Mouse (Mus musculus) CD4-positive, CD25-positive, alpha-beta regulatory T cell, adult 4 months (primary cell): ENCODE data around the gene Btbd9. TPM values are rescaled to one million over a fixed set of nuclear protein-coding genes. Genes with fewer than 3 reads are reported as not detected.

Experiments used
- ATAC-seq: one replicate; pipeline ENCODE4 v1.8.0; 2017
- polyA plus RNA-seq, 2 experiments: library from polyadenylated mRNA; unstranded; fragments of 100-300 nt; shearing (Covaris generic); gene quantifications; one replicate each; pipeline ENCODE4 v1.2.1; 2017

Btbd9 gene
- polyA plus RNA-seq, 2 experiments from 2014 or later, result 58.9 to 82.9 TPM

DNA sequence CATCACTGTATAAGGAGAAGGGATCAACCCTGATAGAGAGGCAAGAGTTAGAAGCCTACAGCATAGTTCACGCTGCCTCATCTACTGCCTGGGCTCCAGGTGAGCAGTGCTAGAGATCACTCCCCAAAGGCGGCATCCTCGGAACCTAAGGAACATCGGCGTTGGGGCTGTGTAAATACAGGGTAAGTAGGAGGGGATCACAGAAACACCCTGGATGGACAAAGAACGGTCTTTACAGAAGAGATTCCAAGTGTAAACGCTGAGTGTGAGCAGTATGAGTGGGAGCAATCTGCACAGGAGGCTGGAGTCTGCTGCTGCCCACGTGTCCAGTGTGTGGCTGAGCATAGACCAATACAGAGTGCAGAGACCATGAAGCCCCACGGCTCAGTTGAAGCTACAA is 190.0 kb downstream of the Btbd9 start:
- no peak for ATAC-seq

DNA sequence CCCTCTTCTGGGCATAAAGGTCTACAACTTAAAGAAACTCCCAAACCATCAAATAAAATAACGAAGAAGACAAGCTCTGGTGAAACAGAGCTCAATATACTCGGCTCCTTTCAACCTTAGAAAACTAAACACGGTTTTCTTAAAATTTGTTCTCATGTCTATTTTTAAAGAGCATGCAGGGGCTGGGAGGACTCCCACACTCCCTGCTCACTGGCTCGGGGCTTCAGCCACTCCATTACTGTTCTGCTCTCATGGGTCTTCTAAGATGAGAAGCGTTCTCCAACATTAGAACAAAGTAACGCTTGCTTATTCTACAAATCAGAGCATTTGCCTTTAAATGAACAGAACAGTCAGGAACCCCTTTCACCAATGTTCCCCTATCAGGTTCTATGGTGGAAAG is 192.6 kb downstream of the Btbd9 start:
- ATAC-seq, result no peak

DNA sequence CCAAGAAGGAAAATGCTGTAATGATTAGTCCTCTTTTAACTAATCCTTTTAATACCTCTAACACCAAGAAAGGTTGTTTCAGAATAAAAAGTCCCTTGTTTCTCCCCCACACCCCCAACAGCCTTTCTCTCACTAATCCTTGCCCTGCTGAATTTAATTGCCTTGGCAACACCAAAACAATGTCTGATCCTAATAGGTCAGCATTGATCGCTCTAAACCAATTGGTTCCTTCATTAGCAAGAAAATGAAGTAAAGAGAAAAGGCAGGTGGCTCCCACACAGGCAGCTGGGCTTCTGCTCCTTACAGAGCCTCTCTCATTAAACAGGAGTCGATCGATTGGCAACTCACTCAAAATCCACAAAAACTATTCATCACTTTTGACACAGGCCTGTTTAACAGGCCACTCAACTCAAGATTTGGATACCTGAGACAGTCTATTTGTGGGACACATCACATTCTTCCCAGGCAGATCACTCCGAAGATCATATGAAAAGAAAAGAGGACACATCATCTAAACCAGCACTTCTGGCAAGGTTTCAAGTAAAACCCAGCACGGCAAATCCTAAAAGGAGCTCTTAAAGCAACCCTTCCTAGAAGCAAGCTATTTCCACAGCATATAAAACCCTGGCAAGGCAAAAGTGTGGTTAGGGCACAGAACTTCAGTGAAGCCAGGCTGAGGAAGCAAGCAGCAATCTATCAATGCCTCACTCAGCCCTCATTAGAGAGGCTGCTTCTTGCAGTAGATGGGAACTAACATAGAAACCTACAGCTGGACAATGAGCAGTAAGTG is 197.9 kb downstream of the Btbd9 start:
- no peak for ATAC-seq

DNA sequence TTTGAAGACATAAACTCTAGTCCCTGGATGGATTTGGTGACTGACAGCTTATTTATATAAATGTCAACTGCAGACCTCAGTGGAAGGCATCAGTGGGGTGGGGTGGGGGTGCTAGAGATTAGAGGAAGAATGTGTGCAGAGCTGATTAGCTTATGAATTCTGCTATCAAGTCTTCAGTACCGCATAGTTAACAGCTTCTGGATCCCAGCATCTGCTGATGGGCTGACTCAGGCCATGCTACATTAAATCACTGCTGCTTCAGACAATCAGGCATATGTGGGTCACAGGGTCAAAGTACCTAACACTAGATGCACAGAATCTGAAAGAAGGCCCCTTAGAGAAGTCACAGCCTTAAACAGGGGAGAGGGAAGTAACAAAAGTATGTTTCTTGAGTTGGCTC is 198.5 kb downstream of the Btbd9 start:
- ATAC-seq, result no peak

DNA sequence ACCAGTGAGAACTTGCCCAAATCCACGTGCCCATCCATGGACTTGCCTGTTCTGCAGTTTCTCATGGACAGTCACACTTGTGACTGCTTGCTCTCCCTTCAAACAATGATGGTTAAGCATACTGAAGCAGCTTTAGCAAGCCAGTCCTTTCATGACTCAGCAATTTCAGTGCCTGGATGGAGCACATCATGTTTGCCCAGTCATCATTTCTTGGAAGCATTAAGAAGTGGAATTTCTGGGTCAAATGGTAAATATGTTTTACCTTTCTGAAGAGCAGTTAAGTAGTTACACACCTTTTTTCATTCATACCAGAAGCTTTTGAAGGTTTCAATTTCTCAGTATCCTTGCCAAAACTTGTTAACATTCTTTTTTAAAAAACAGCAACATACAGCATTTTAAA is 201.2 kb downstream of the Btbd9 start:
- ATAC-seq, result no peak

DNA sequence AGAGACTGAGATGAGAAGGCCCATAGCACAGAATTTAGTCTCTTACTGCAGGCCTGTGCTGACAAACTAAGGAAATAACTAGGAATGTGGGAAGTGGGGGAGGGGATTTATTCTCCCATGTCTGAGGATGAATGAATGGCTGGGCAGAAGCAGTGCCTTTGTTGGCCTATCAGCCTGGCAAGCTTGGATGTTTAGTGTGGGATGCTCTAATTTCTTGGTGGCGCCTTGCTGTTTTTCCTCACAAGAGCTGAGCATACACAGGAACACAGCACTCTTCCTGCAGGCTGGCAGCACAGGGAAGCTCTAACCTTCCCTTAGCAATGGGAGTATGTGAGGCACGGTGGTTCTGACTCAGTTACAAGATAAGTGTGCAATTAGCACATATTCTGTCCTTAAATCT is 207.7 kb downstream of the Btbd9 start:
- ATAC-seq, result no peak

DNA sequence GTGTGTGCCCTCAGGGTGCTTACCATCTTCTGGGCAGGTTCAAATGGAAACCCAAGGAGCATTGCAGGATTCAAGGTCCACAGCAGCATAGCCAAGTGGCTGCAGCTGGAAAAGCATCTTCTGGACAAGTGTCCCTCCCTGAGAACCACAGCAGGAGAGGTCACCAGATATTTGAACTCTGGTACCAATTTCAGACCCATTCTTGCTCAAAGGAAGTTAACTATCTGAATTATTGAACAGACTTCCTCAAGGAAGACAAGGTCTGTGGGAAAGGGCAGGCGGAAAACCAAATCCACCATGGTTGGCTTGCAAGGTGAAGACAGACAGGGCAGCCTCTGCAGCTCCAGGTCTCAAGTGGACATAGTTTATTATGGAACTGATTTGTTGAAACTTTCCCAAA is 211.6 kb downstream of the Btbd9 start:
- ATAC-seq, result no peak

DNA sequence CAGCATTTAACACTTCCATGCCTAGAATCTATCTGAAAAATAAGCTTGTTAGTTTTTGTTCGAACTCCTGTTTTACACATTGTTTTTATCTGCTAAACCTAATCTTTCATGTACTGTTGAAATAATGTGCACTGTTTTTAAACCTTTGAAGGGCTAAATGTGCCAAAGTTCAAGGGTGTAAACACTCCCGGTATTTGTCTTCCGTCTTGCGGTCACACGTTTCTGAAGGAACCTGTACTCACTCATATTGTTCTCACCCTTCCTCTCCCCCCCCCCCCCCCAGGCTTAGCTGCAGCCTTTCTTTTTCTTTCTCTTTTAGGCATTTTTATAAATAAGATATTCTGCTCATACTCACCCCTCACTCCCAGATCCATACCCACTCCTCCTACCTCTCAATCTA is 212.9 kb downstream of the Btbd9 start:
- peak; percentile 86 for ATAC-seq

DNA sequence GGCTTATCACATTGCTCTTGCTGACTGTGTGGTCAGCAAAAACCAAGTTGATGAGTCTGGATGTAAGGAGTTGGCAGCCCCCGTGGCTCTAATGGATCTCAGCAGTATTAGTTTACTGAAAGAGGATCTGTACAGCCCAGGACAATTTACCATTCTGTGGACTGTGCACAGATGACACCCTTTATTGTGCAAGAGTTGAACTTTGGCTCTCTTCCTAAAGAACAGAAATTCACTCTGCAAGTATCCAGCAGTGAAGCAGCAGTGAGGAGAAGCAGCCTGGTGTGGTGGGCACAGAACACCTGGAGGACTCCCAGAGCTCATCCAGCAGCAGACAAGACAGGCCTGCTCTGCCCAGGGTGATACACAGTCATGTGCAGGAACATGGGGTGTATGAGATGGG is 215.6 kb downstream of the Btbd9 start:
- ATAC-seq, result no peak

DNA sequence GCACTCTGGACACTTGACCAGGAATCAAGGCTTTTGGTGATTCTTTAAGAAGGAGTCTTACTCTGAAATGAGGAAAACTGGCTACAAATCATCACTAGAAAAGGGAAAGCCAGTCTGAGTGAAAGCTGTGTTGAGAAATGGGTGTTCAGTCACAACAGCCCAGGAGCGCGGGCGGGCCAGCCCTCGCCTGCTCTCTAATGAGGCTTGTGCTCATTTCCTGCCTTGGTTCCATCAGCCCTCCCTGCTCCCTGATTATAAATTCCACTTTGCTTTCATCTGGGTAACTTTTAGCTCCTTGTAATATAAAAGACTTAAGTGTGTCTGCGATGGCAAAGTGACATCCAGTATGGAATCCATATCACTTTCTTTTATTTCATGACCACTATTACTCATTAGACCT is 216.9 kb downstream of the Btbd9 start:
- ATAC-seq, result no peak

DNA sequence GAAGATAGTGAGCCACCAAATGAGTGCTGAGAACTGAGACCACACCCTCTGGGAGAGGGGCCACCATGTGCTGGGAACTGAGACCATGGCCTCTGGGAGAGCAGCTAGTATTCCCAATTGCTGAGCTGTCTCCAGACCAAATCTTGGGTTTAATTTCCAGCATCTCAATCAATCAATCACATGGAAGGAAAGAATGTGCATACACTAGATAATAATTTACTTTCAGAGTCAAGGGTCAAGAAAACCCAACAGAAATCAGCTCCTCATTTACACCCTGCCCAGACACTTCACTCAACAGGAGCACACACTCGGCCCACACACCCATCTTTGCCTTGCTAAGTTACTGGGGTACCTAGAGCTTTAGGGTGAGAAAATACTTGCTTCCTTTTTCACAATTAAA is 220.9 kb downstream of the Btbd9 start:
- no peak for ATAC-seq

DNA sequence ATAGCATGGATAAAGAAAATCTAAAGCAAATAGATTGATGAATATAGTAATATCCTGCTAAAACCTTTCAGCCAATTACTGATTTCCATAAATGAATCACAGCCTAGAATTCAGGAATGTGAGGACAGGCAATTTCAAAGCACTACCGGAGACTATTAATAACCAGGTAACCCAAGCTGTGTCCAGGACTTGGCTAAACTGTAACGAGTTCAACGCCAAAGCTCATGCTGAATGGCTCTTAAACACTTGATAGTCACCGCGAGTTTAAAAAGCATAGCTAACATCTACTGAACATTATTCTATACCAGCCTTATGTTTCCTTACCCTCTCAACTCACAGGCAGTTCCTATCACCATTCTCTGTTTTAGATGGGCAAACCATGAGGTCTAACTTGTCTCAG is 221.9 kb downstream of the Btbd9 start:
- ATAC-seq, result no peak

DNA sequence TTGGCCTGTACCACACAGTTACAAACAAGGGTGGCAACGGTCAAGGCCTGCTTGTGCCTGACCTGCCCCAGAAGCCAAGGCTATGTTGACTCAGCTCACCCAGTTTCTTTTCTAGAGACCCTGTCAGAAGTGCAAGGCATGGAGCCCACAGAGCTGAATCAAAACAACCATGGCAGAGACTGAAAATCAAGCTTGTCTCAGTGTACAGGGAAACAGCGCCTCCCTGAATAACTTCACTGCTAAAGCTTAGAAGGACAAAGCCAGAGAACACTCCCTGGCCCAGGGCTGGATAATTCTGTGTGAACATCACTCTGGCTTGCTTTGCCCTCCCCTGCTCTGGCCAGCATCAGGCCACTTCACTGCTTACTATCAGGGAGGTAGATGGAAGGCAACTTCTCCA is 228.3 kb downstream of the Btbd9 start:
- no peak for ATAC-seq

DNA sequence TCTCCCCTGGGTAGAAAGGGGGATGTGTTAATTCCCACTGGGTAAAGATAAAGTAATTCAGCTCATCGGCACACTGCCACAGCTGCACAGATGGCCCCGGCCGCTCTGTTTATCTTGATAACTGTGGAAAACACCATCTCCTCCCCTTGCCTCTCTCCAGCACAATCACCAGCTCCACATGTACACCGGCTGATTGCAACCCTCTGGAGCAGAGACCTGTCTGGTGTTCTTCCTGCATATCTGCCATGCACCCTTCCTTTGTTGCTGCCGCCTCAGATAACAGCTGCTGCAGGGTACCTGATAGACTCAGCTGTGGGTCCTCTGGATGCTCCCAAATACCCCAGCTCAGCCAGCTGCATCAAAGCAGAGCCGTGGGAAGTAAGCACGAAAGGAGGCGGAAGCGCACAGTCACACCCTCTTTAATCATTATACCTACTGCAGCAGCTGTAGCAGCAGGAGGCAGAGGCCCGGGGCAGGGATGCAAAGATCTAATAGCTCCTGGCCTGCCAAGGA is 229.1 kb downstream of the Btbd9 start:
- ATAC-seq, result no peak

DNA sequence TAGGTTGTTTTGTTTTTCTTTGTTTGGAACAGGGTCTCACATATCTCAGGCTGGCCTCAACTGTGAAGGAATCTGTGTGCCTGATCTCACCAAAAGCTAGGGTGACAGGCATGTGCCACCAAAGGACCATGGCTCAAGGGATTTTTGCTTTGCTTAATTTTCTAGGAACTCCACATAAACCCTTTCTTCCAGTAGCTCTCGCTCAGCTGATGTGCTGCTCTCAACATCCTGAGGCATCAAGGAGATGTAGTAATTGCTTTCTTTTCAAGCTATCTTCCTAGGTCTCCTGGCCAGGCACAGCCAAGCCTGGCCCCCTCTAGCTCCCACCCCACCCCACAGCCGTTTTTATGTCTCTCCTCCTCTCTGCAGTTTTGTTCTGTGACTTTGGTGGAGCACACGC is 231.3 kb downstream of the Btbd9 start:
- ATAC-seq, result no peak

DNA sequence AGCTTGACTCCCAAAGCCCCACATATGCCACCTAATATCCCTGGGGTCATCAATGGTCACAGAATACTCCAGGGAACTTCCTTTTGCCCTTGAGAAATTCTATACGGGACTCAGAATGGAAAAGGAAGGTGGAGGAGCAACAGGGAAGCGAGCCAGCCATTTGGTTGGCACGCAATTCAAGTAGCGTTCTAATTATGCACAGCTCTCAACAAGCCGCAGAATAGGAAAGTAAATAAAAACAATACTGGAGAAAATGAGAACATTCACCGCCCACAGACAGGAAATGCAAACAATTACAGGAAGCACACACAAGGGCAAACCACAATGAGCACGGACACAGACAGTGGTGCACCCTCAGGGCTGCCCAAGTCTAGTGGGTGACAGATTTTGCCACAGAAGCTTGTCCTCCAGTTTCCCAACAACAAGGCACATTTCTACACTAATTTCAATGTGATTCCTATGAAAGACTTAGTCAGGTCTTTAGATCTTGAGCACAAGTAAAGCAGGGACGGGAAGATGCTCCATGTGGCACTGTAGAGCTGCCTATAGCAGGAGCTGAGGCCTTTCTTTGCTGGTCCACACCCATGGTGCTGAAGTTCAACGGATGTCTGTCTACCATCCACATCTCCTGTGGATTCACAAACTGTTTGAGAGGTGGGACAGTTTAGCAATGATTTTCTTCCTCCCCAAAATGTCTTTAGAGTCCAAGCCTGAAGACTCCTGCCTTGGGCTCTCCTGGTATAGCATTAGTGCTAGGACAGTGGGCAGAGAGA is 232.4 kb downstream of the Btbd9 start:
- no peak for ATAC-seq

DNA sequence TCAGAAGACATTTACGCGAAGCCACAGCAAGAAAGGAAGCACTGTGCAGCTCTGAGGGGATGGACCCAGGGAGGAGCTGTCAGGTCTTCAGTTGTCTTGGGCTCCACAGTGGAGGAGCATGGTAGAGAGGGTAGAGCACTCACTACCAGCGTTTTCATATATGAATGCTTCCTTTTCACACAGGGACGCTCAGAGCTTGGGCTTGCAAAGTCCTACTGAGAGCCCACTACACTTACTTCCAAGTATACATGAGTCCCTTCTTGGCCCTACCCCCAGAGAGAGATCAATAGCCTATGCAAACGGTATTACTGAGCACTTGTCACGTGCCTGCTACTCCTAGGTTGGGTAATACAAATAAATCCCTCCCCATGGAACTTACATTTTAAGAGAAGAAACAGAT is 234.7 kb downstream of the Btbd9 start:
- no peak for ATAC-seq

DNA sequence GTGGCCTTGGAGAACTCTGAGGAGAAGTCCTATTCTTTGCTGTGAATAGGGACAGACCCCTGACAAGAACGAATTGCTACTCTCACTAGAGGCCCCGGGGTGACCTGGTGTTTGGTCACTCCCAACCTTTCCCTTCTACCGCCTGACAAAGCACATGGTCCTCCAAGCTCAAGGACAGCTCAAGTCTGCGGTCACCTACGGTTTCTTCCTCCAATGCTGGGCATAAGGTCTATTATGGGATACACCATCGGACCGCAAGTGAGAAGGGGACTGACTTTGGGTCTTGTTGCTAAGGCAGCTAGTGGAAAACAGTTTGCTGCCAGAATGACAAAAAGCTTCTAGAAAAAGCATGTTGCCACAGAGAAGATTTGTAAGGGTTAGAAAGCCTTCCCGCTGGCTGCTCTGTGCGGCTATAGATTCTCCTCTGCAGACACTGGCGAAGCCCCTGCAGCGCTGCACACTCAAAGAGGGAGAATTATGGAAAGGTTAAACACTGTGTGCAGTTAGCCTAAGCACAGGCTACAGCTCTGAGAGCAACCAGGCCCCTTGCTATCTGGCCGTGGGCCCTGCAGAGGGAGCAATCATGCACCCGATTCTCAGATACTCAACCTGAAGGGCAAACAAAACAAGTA is 235.7 kb downstream of the Btbd9 start:
- no peak for ATAC-seq

DNA sequence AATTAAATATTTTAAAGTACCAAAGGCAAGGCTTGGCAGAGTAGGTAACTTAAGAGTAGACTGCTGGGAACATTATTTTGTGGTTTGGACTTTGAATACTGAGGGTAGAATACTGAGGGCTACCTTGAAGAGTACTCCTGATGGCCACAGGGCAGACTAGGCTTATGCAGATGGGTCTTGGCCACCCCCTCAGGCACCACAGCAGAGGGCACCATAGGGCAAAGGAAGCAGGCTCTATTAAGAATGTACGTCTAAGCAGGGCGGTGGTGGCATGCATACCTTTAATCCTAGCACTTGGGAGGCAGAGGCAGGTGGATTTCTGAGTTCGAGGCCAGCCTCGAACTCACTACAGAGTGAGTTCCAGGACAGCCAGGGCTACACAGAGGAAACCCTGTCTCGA is 237.0 kb downstream of the Btbd9 start:
- ATAC-seq, result no peak

DNA sequence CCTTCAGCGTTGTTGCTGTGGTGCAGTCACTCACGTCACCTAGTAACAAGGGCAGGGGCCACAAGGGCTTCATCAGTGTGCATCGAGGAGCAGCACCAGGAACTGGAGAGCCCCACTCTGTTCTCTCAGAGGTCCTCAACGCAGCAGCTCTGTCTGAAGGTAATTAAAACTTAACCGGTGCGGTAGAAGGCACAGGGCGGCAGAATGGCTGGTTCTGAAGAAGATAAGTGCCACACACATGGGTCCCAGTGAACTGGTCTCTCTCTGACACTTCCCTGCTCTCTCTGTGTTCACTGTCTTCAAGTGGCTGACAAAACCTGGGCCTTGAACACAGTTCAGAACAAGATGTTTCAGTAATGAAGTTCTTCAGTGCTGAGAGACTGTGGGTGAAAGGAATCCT is 239.5 kb downstream of the Btbd9 start:
- no peak for ATAC-seq

DNA sequence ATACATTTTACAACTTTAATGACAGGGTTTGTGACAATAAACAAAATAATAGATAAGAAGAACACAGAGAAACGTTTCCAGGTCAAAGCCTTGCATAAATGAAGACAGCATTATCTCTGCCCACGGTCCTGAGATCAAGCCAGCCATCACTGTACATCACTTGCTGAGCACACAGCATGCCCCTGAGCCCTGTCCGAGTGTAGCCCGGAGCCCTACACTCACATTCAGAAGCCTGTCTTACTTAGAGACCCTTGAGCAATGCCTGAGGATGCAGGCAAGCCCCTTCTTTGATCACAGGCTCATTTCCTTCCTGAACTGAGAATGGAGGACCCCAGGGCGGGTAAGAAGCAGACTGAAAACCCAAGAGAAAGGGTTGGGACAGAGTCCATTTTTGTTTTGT is 240.0 kb downstream of the Btbd9 start:
- no peak for ATAC-seq

DNA sequence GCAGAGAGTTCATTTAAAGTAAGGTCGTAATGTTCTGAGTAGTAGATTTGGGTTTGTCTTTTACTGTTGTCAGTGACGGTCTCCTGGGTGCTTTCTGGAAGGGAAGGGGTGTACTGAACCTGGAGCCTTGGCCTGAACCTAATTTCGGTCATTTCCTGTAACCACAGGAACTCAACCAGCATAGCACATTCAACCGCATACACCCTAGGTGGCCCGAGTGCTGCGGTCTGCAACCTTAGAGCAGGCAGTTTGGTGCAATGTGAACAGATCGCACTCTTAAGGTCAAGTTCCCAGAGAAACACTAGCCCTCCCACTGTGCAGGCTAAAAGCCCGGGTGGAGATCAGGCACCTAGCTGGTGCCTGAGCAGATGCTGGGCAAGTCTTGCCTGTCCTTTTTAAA is 240.5 kb downstream of the Btbd9 start:
- ATAC-seq, result no peak

DNA sequence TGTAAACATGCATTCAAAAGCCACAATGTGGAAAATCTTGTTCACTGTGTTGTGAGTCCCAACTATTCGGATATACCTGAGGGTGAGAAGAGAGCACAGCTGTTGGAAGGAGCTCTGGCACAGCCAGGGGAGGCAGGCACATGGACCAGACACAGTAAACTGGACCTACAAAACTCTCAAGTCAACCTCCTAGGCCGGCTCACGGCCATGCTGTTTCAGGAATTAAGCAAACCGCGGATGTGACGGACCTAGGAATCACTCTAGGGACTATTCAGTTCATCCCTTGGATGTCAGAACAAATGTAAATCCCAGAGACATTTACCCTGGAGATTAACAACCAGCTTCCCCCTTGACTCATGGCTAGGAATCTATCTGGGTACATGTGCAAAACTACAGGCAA is 242.0 kb downstream of the Btbd9 start:
- ATAC-seq, result no peak

DNA sequence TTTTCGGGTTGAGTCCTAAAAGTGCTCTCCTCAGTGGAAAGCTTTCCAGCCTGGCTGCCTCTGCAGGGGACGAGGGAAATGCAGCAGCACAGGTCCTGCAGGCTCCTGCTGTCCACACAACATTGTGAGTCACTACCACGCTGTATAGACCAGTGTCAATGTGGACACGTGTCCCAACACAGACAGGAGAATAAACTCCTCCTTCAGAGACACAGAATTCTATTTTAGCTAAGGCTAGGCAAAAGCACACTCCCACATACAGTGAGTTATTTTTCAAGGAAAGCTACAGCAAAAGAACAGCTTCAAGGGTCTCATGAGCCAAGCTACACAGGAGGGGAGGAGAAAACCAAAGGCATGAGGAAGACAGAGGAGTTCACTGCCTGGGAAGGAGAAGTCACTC is 243.2 kb downstream of the Btbd9 start:
- no peak for ATAC-seq
